Mouse (Mus musculus): ENCODE measurements at regions not wholly inside any gene's neighbourhood (a gene's known extent, or its start where the extent isn't known, plus 50 kb on each side); places are given as distances from the start of the nearest gene placed in this dataset.

DNA sequence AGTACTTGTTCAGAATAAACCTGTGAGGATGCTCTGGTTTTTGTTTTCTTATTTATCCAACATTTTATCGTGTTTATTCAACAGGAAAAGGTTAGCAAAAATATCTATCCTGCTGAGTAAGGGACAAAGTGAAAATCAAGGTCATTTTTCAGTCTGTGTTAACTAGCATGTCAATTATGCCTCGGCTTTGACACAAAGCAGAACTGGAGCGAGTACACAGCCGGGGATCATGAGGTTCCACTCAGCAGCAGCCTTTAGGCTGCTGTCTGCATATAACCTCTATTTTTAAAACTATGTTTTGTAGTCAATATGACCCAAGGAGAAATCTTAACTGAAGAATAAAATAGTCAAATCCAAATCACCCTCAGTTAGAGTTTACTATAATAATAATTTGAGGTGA, 542.6 kb downstream of the Anxa1 start:
- TF ChIP-seq POLR2A (IDR thresholded peaks at IDR 0.05; ENCODE audit: control insufficient read depth in 1 of 2, insufficient read depth in 1 of 2, low read depth in 1 of 2, low read length in 2 of 2, poor library complexity in 1 of 2) (no peak), CTCF (IDR thresholded peaks at IDR 0.05 in 2 of 3, conservative IDR thresholded peaks at IDR 0.05 in 1 of 3; ENCODE audit: control insufficient read depth in 1 of 3, insufficient read depth in 1 of 3, low read depth in 2 of 3, low read length in 3 of 3, poor library complexity in 1 of 3, severe bottlenecking in 1 of 3) (no peak), GATA1 (IDR thresholded peaks at IDR 0.05; ENCODE audit: low read depth, low read length) (no peak), UBTF (IDR thresholded peaks at IDR 0.05; ENCODE audit: borderline replicate concordance, insufficient read depth, low read depth, low read length) (no peak), CHD1 (IDR thresholded peaks at IDR 0.05; ENCODE audit: low read depth, low read length) (no peak), SIN3A (IDR thresholded peaks at IDR 0.05; ENCODE audit: low read length) (no peak), EP300 (IDR thresholded peaks at IDR 0.05; ENCODE audit: low read depth in 1 of 2, low read length in 2 of 2) (no peak)
